12 mouse cellular contexts compared by ENCODE assay signal in genomic region chr5:150114007-150114406, GRCm38 (mm10). TPM values are rescaled to one million over a fixed set of nuclear protein-coding genes. Genes with fewer than 3 reads are reported as not detected.
DNase-seq lines count a peak whose midpoint lies in the region; ATAC-seq and TF ChIP-seq lines count a peak whose summit lies in the region.
"Had no signal": no experiment of that assay in that cellular context is flagged by ENCODE, and none has a peak within 500 bp of the region (broad histone marks: within the 10 kb centered on the region; RNA-seq: fewer than 3 reads in every experiment).

No protein-coding gene starts in this region.

- H3K27ac ChIP-seq in kidney, adult 2 months (ENCODE audit: insufficient read depth, low read depth, low read length), result no peak overlapping the region
- H3K27ac ChIP-seq in ES-E14 (ENCODE audit: insufficient read depth, low read depth, low read length, poor library complexity, severe bottlenecking), result no peak overlapping the region
- no peak overlapping the region for H3K27ac ChIP-seq in hindbrain, embryonic 12.5 days
- H3K27ac ChIP-seq: limb, embryonic 12.5 days had no signal

- TF ChIP-seq CTCF in kidney, adult 2 months (conservative IDR thresholded peaks at IDR 0.05; ENCODE audit: insufficient read depth, insufficient read length, low read depth, low read length), result no peak; the same call in 1 of the 2 replicates

- no peak for ATAC-seq in hindbrain, embryonic 12.5 days (ENCODE audit: low FRiP score)
- ATAC-seq: midbrain, embryonic 16.5 days had no signal

- peaks cover 1% of the 10 kb centered on the region; the same call in 1 of the 2 replicates for H3K4me1 ChIP-seq in kidney, adult 2 months (ENCODE audit: control insufficient read depth, insufficient read depth, low read length)
- peaks cover 6 to 20% of the 10 kb centered on the region in 2 experiments for H3K4me1 ChIP-seq in ES-E14 (ENCODE audit: control insufficient read depth in 2 of 2, insufficient read depth in 2 of 2, low read length in 2 of 2, poor library complexity in 1 of 2)
- peaks cover 20% of the 10 kb centered on the region for H3K4me1 ChIP-seq in hindbrain, embryonic 12.5 days

- TF ChIP-seq POLR2A in kidney, adult 2 months (IDR thresholded peaks at IDR 0.05; ENCODE audit: low read depth, low read length), result no peak

- H3K9me3 ChIP-seq in ES-E14 (ENCODE audit: control insufficient read depth, insufficient read depth, low read depth, low read length), result no peaks in the 10 kb centered on the region
- 0 out of 2 replicates have a peak, but pooled peaks cover 3% of the 10 kb centered on the region for H3K9me3 ChIP-seq in hindbrain, embryonic 12.5 days (replicated peaks)
- H3K9me3 ChIP-seq: heart, embryonic 15.5 days had no signal

- no peak overlapping the region for H3K4me2 ChIP-seq in hindbrain, embryonic 12.5 days (replicated peaks)
- H3K4me2 ChIP-seq: heart, embryonic 15.5 days; limb, embryonic 12.5 days had no signal

- in situ Hi-C loops in ES-E14 (cut with MboI; ENCODE audit: low sequenced_read_pairs in 2 of 2, unreplicated experiment in 2 of 2), result no loop called here

- H3K4me3 ChIP-seq in kidney, adult 2 months (ENCODE audit: insufficient read depth, low read depth, low read length), result no peak overlapping the region
- no peak overlapping the region for H3K4me3 ChIP-seq in ES-E14 (ENCODE audit: insufficient read depth in 1 of 2, low read depth in 1 of 2, low read length in 2 of 2, poor library complexity in 1 of 2, severe bottlenecking in 1 of 2)
- no peak overlapping the region for H3K4me3 ChIP-seq in hindbrain, embryonic 12.5 days
- H3K4me3 ChIP-seq: heart, embryonic 15.5 days; limb, embryonic 12.5 days had no signal

- 82% methylated on average over 7 of the region's 7 CpGs for WGBS in kidney, adult 2 months
- 79% methylated on average over 7 of the region's 7 CpGs for WGBS in hindbrain, embryonic 12.5 days

- DNase-seq in kidney, postnatal 4 days, result peak; percentile 52
- no peak for DNase-seq in kidney, adult 2 months
- peak; percentile 62 to 63 for DNase-seq in B cell, adult 2 months
- DNase-seq in ES-E14 (ENCODE audit: low read depth, low spot score), result peak; percentile 51
- peak; percentile 13 for DNase-seq in retina, embryonic 14.5 days (ENCODE audit: low spot score)
- no peak for DNase-seq in Muller cell, postnatal 12 days (ENCODE audit: inconsistent ontology term)
- DNase-seq in heart, adult 8-10 months (ENCODE audit: low spot score), result no peak
- DNase-seq: adrenal gland, postnatal 14 days had no signal

- H3K27me3 ChIP-seq in kidney, adult 2 months (replicated peaks; ENCODE audit: control insufficient read depth, insufficient read depth, low read length), result no peaks in the 10 kb centered on the region; the same call in 1 of the 2 replicates
- no peaks in the 10 kb centered on the region for H3K27me3 ChIP-seq in hindbrain, embryonic 12.5 days
- H3K27me3 ChIP-seq: heart, embryonic 15.5 days had no signal

- H3K9ac ChIP-seq in ES-E14 (ENCODE audit: insufficient read depth, low read depth, low read length, poor library complexity, severe bottlenecking), result no peak overlapping the region
- H3K9ac ChIP-seq in hindbrain, embryonic 12.5 days, result no peak overlapping the region
- H3K9ac ChIP-seq: heart, embryonic 15.5 days; limb, embryonic 12.5 days had no signal

- H3K36me3 ChIP-seq in kidney, adult 2 months (ENCODE audit: control insufficient read depth, insufficient read depth, low read length), result no peaks in the 10 kb centered on the region
- no peaks in the 10 kb centered on the region for H3K36me3 ChIP-seq in ES-E14 (ENCODE audit: control insufficient read depth, insufficient read depth, low read length, poor library complexity, severe bottlenecking)
- no peaks in the 10 kb centered on the region for H3K36me3 ChIP-seq in hindbrain, embryonic 12.5 days
- H3K36me3 ChIP-seq: heart, embryonic 15.5 days; limb, embryonic 12.5 days had no signal

TF ChIP-seq in ES-E14, 5 proteins besides CTCF, POLR2A, EP300 and RAD21:
- TF ChIP-seq ZC3H11A (IDR thresholded peaks at IDR 0.05; ENCODE audit: borderline replicate concordance, low read depth, low read length) (peak; percentile 31; the same call in 1 of the 2 replicates), MAFK (IDR thresholded peaks at IDR 0.05; ENCODE audit: insufficient read depth, low read depth, low read length) (no peak), CHD2 (IDR thresholded peaks at IDR 0.05; ENCODE audit: low read depth, low read length) (no peak), ZNF384 (IDR thresholded peaks at IDR 0.05; ENCODE audit: low read depth, low read length) (no peak)
TF ChIP-seq in ES-E14: peak in this region for 1.

RNA-seq across cellular contexts. Expression of gene Fry, which starts 4.4 kb away (rescaled TPM):
- polyA plus RNA-seq in kidney, adult 2 months (2012; rRNA removed), result 12.6 and 12.9 TPM in 2 replicates
- total RNA-seq in ES-E14 (2012; rRNA removed), result 8.4 and 18.6 TPM in 2 replicates
- polyA plus RNA-seq in hindbrain, embryonic 12.5 days (2016; fragmentation: Nextera tagmentation; extraction: Ambion mirVana), result 27.9 and 30.1 TPM in 2 replicates
- total RNA-seq in heart, adult 8-10 months (2022), result 100 to 1,000 TPM; 116 to 137 (median 123) TPM

Comparison
In these comparisons a context has a peak if more than half of its experiments do, and no peak if none do; other contexts are left out.
1. DNase-seq: peak in kidney, postnatal 4 days (2 of 2), B cell, adult 2 months (2 of 2), ES-E14 (single experiment) and retina, embryonic 14.5 days (single experiment); none in kidney, adult 2 months (single experiment), Muller cell, postnatal 12 days (single experiment) and heart, adult 8-10 months (single experiment).